Mouse (Mus musculus) C2C12 (cell line): ENCODE measurements around the gene Ddx56. TPM values are rescaled to one million over a fixed set of nuclear protein-coding genes. Genes with fewer than 3 reads are reported as not detected.

Source experiments
- H3K27me3 ChIP-seq: one replicate; pipeline ENCODE4 v1.6.1; 2011; ENCODE audit not compliant: control insufficient read depth, insufficient read depth, insufficient read length
- H3K36me3 ChIP-seq: one replicate; pipeline ENCODE4 v1.6.1; 2011; ENCODE audit not compliant: control insufficient read depth, insufficient read depth
- H3K4me3 ChIP-seq: one replicate; pipeline ENCODE4 v1.5.1; 2011; ENCODE audit warnings: mild to moderate bottlenecking, control low read depth; ENCODE audit not compliant: poor library complexity, insufficient read depth, severe bottlenecking
- H3K79me2 ChIP-seq: one replicate; pipeline ENCODE4 v1.6.1; 2011; ENCODE audit not compliant: control insufficient read depth, insufficient read depth
- H3K79me3 ChIP-seq: one replicate; pipeline ENCODE4 v1.6.1; 2011; ENCODE audit warnings: low read depth, control low read depth
- H3ac ChIP-seq: one replicate; pipeline ENCODE3; 2011; ENCODE audit warnings: low read depth; ENCODE audit not compliant: control insufficient read depth, insufficient read length
- CEBPB ChIP-seq: IDR thresholded peaks from one replicate; pipeline ENCODE4 v1.6.1; 2011; ENCODE audit warnings: low read depth, mild to moderate bottlenecking, control low read depth, moderate library complexity
- CTCF ChIP-seq: IDR thresholded peaks from one replicate; pipeline ENCODE4 v1.5.1; 2011; ENCODE audit not compliant: control insufficient read depth, insufficient read depth, insufficient read length
- FOSL1 ChIP-seq: IDR thresholded peaks from one replicate; pipeline ENCODE4 v1.8.0; 2011; ENCODE audit warnings: mild to moderate bottlenecking, low read length; ENCODE audit not compliant: poor library complexity, insufficient read depth, severe bottlenecking
- MAX ChIP-seq: IDR thresholded peaks from one replicate; pipeline ENCODE4 v1.6.1; 2011; ENCODE audit warnings: mild to moderate bottlenecking, control low read depth
- MYOD1 ChIP-seq: IDR thresholded peaks from one replicate; pipeline ENCODE4 v1.6.1; 2011; ENCODE audit warnings: low read depth; ENCODE audit not compliant: control insufficient read depth, insufficient read length
- MYOG ChIP-seq: IDR thresholded peaks from one replicate; pipeline ENCODE4 v1.6.1; 2011; ENCODE audit not compliant: control insufficient read depth, insufficient read length; ENCODE audit errors: extremely low read depth
- USF1 ChIP-seq: IDR thresholded peaks from one replicate; pipeline ENCODE4 v1.6.1; 2011; ENCODE audit warnings: low read depth, mild to moderate bottlenecking, control low read depth, moderate library complexity
- polyA plus RNA-seq: library from polyadenylated mRNA; unstranded; fragments of >200 nt; fragmentation: generic; extraction: Trizol; gene quantifications from one replicate; pipeline ENCODE4 v1.2.1, GENCODE M21; 2012; ENCODE audit warnings: missing spikeins

Gene Ddx56
- polyA plus RNA-seq, 1 experiment: 77.3 TPM

DNA sequence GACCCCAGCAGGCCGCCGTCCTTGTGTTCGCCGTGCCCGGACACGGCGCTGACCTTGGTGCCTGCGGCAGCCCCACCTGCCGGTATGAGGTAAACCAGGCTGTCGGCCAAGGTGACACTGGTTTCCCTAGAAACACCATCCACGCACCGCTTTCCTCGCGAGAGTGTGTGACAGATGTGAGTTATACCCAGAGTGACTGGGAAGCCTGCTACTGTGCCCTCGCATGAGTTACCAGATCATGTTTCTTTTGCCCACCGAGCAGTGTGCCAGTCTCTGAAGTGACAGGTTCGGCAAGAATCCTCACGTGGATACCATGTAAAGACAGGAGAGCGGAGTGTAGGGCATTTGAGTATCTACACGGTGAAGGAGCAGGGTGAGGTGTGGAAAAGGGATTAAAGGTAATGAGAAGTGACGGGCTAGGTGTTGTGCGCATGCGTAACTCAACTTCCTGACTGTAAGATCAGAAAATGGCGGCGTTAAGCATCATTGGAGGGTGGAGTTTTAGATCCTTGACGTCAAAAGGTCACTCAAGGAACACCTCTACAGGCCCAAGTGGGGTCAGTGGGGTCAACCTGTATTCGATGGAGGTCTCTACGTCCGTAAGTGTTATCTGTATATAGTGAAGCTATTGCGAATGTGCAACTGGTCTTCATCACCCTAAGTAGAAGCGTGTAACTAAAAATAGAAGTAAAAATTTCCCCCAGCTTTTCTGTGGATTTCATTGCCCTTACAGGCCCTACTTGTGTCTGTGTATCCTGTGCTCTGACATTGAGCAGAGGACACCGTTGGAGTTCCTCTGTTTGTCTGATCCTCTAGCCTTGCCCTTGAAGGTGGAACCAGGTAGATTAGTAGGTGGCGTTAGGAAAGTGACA is 24.8 kb upstream of the Ddx56 start:
- Histone ChIP-seq H3K79me3 (peaks cover 53% of the 10 kb centered on the region), H3K36me3 (peaks cover 12% of the 10 kb centered on the region), H3K4me3 (peak overlapping the region; percentile 64), H3ac (peak overlapping the region; percentile 71), H3K27me3 (no peaks in the 10 kb centered on the region), H3K79me2 (peaks cover 55% of the 10 kb centered on the region)
- TF ChIP-seq MYOG (no peak), MAX (peak; percentile 66), USF1 (no peak)

DNA sequence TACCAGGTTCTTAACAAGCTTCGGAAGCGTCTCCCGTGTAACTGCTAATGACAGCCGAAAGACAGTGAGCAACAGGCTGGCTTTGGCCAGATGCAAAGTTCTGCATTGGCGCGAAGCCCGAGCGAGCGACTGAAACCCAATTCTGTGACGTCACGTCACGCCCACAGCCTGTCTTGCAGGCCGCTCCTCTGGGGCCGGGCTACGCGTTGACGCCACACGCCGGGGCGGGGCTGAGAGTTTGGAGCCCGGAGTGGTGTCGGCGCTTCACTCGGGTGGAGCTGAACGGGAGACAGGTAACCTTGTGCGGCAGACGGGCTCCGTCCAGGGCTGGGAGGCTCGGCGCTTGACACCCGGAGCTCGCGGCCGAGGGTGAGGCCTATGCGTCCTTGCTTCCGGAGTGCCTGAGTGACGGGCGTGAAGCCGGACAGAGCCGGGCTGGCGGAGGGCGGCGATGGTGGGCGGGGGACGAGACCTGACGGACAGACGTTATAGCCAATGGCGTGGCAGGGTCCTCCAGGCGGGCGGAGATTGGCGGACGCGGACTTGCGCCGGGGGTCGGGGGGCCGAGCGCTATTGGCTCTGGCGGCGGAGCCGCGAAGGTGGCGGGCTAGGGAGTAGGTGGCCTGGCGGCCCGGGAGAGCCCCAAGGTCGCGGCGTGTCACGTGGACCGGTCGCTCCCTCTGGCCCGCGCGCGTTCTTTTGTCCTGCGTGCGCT is 24.0 kb upstream of the Ddx56 start, which contains the start of gene Ogdh:
Gene Ogdh (plus strand): TSS at position 233 of the 715 bp plus-strand sequence.
- H3K79me3 ChIP-seq: peaks cover 45% of the 10 kb centered on the region

DNA sequence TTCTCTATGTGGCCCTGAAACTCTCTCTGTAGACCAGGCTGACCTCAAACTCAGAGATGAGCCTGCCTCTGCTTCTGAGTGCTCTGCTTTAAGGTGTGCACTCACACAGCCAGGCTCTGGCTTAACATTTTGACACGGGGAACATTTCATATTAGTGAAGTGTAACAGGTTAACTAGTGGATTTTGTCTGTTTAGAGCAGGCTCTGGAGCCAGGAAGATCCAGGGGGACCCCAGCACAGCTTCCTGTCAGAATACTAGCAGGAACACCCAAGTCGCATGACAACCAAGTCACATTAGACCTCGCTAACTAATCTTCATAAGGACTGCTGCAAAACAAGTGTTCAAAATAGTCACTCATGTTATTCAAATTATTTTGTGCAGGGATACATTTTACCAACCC is 23.3 kb upstream of the Ddx56 start:
- Histone ChIP-seq H3ac (no peak overlapping the region), H3K36me3 (no peaks in the 10 kb centered on the region), H3K4me3 (peak overlapping the region; percentile 64), H3K79me3 (peaks cover 39% of the 10 kb centered on the region), H3K79me2 (peaks cover 40% of the 10 kb centered on the region), H3K27me3 (peaks cover 5% of the 10 kb centered on the region)
- TF ChIP-seq MYOG (no peak), MYOD1 (no peak), CEBPB (no peak), FOSL1 (no peak), USF1 (no peak), CTCF (no peak), MAX (no peak)

More for the DNA sequence above, 24.0 kb upstream of the Ddx56 start, which contains the start of gene Ogdh:
- no peaks in the 10 kb centered on the region for H3K27me3 ChIP-seq
- peak within 1 kb of the TSS; percentile 76 for H3ac ChIP-seq
- H3K4me3 ChIP-seq: peak within 1 kb of the TSS; percentile 64
- H3K79me2 ChIP-seq: peaks cover 47% of the 10 kb centered on the region
- peaks cover 4% of the 10 kb centered on the region for H3K36me3 ChIP-seq
- TF ChIP-seq MYOD1: no peak
- no peak for TF ChIP-seq MYOG
- no peak for TF ChIP-seq USF1
- no peak for TF ChIP-seq CTCF

DNA sequence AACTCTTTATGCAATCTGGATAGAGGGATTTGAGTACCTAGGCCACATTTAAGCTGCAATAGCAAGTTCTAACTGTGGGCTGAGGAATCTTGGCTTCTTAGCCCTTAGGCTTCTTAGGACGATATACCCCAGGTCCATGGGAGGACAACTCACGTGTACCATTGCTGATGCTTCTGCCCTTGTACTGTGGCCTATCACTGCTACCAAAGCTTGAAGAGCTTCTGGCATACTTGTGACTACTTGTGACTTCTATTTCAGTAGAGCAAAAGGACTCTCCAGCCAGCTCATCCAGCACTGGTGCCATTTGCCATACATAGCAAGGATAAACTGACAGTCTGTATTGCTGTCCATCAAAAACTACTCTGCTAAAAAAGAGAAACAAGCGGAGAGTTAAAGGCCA is 22.6 kb upstream of the Ddx56 start:
- no peak overlapping the region for H3K4me3 ChIP-seq
- no peak overlapping the region for H3ac ChIP-seq
- peaks cover 33% of the 10 kb centered on the region for H3K79me2 ChIP-seq
- H3K79me3 ChIP-seq: peaks cover 31% of the 10 kb centered on the region
- H3K36me3 ChIP-seq: no peaks in the 10 kb centered on the region
- peaks cover 8% of the 10 kb centered on the region for H3K27me3 ChIP-seq
- no peak for TF ChIP-seq MYOD1
- TF ChIP-seq FOSL1: no peak
- TF ChIP-seq MAX: no peak
- no peak for TF ChIP-seq USF1
- TF ChIP-seq CEBPB: no peak
- no peak for TF ChIP-seq CTCF
- TF ChIP-seq MYOG: no peak

DNA sequence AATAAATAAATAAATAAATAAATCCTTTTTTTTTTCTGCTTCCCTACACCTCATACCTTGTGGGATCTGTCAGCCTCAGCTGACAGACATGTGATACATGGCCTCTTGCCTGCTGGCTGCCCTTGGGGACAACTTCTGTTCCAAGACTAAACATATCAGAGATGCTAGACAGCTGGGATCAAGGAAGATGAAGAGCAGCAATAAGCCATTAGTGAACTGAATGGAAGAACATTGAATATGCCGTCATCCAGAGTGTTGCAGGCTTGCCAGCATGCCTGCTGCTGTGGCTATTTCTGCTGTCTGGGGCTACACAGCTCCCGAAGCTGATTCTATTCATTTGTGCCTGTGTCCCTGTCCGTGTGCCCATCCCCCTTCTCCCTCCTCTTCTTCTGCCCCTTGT is 15.4 kb upstream of the Ddx56 start:
- no peak overlapping the region for H3K4me3 ChIP-seq
- no peaks in the 10 kb centered on the region for H3K79me3 ChIP-seq
- no peaks in the 10 kb centered on the region for H3K79me2 ChIP-seq
- peaks cover 11% of the 10 kb centered on the region for H3K27me3 ChIP-seq
- no peak overlapping the region for H3ac ChIP-seq
- TF ChIP-seq FOSL1 (no peak), USF1 (no peak), MYOD1 (no peak), CTCF (no peak), MAX (no peak), CEBPB (no peak), MYOG (no peak)
- H3K36me3 ChIP-seq: no peaks in the 10 kb centered on the region

DNA sequence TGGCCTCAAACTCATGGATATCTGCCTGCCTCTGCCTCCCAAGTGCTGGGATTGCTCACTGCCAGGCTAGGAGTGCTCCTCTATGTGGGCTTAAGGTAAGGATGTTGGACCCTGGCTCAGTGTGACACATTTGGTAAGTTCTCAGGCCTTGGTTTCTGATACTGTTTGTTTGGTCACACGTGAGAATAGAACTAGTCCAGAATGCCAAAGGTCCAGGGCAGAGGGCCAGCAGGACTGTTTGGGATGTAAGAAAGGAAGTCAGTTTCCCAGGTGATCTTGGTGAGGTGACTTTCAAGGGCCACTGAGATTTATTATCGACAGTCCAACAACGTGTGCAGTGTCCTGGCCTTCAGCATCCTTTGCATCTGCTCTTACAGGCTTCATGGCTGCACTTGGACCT is 8.9 kb upstream of the Ddx56 start:
- Histone ChIP-seq H3K27me3 (no peaks in the 10 kb centered on the region), H3K36me3 (peaks cover 8% of the 10 kb centered on the region), H3K4me3 (no peak overlapping the region), H3ac (no peak overlapping the region), H3K79me3 (peaks cover 11% of the 10 kb centered on the region), H3K79me2 (peaks cover 28% of the 10 kb centered on the region)
- TF ChIP-seq CTCF: no peak
- TF ChIP-seq MYOD1: no peak
- no peak for TF ChIP-seq CEBPB
- TF ChIP-seq USF1: no peak
- TF ChIP-seq MYOG: no peak
- no peak for TF ChIP-seq FOSL1
